Mouse (Mus musculus): ENCODE measurements at regions not wholly inside any gene's neighbourhood (a gene's known extent, or its start where the extent isn't known, plus 50 kb on each side); places are given as distances from the start of the nearest gene placed in this dataset.

- dilution Hi-C loops (cut with MboI; ENCODE audit: extremely low pct_ligation_motif_present, extremely low pct_unique_long_range_greater_than_20kb, low sequenced_read_pairs): no loop called here
- DNase-seq (ENCODE audit: extremely low read depth): no peak
- in situ Hi-C loops (cut with MboI; ENCODE audit: low pct_ligation_motif_present, low pct_unique_long_range_greater_than_20kb, low sequenced_read_pairs): no loop called here
Measured at GRCm38 (mm10) chr8:49829345-49829744, 985.6 kb upstream of the Tenm3 start.

GRCm38 (mm10) chr8:49826231-49826630 lies 982.5 kb upstream of the Tenm3 start:
- Histone ChIP-seq H3K27me3 (replicated peaks) (no peaks in the 10 kb centered on the region), H3K79me2 (replicated peaks; ENCODE audit: control insufficient read depth, extremely low read depth, insufficient read depth, poor library complexity, severe bottlenecking) (no peaks in the 10 kb centered on the region), H3K9ac (ENCODE audit: insufficient read depth, low read depth) (no peak overlapping the region), H3K9me3 (replicated peaks; ENCODE audit: low read length) (peaks cover 34% of the 10 kb centered on the region), H3K4me1 (ENCODE audit: control insufficient read depth in 1 of 2, insufficient read depth in 2 of 2) (no peaks in the 10 kb centered on the region), H3K4me3 (replicated peaks in 1 of 3; ENCODE audit: low read depth in 2 of 3, low read length in 2 of 3, poor library complexity in 1 of 3) (no peak overlapping the region), H3K4me2 (ENCODE audit: insufficient read depth, low read depth, poor library complexity, severe bottlenecking) (no peak overlapping the region), H3K36me3 (replicated peaks in 1 of 2; ENCODE audit: control insufficient read depth in 1 of 2, insufficient read depth in 1 of 2, low read length in 1 of 2) (no peaks in the 10 kb centered on the region), H3K27ac (ENCODE audit: insufficient read depth, low read depth) (no peak overlapping the region)
- dilution Hi-C loops (cut with MboI; ENCODE audit: extremely low pct_ligation_motif_present, extremely low pct_unique_long_range_greater_than_20kb, low sequenced_read_pairs) (no loop called here), in situ Hi-C loops (cut with MboI; ENCODE audit: low pct_ligation_motif_present, low pct_unique_long_range_greater_than_20kb, low sequenced_read_pairs) (no loop called here)
- TF ChIP-seq E2F4 (IDR thresholded peaks at IDR 0.05; ENCODE audit: insufficient replicate concordance, low read depth, low read length): no peak
- no peak for TF ChIP-seq BHLHE40 (IDR thresholded peaks at IDR 0.05; ENCODE audit: low read depth, low read length)
- no peak for TF ChIP-seq ZMIZ1 (IDR thresholded peaks at IDR 0.05; ENCODE audit: low read depth, low read length)
- TF ChIP-seq MXI1 (IDR thresholded peaks at IDR 0.05; ENCODE audit: low read depth, low read length): no peak
- no peak for TF ChIP-seq POLR2AphosphoS2 (IDR thresholded peaks at IDR 0.05; ENCODE audit: low read depth, low read length)
- no peak for TF ChIP-seq TBP (conservative IDR thresholded peaks at IDR 0.05; ENCODE audit: low read depth, low read length)
- TF ChIP-seq SIN3A (IDR thresholded peaks at IDR 0.05; ENCODE audit: low read length): no peak
- no peak for TF ChIP-seq POLR2A (IDR thresholded peaks at IDR 0.05; ENCODE audit: low read depth, low read length)
- TF ChIP-seq JUND (conservative IDR thresholded peaks at IDR 0.05; ENCODE audit: low read depth, low read length): no peak
- DNase-seq (ENCODE audit: extremely low read depth): no peak

More at GRCm38 (mm10) chr8:49829345-49829744, 985.6 kb upstream of the Tenm3 start:
- Histone ChIP-seq H3K79me2 (replicated peaks; ENCODE audit: control insufficient read depth, extremely low read depth, insufficient read depth, poor library complexity, severe bottlenecking) (no peaks in the 10 kb centered on the region), H3K36me3 (replicated peaks in 1 of 2; ENCODE audit: control insufficient read depth in 1 of 2, insufficient read depth in 1 of 2, low read length in 1 of 2) (no peaks in the 10 kb centered on the region), H3K27ac (ENCODE audit: insufficient read depth, low read depth) (no peak overlapping the region), H3K4me2 (ENCODE audit: insufficient read depth, low read depth, poor library complexity, severe bottlenecking) (no peak overlapping the region), H3K4me1 (ENCODE audit: control insufficient read depth in 1 of 2, insufficient read depth in 2 of 2) (no peaks in the 10 kb centered on the region), H3K9ac (ENCODE audit: insufficient read depth, low read depth) (no peak overlapping the region), H3K9me3 (replicated peaks; ENCODE audit: low read length) (peaks cover 38% of the 10 kb centered on the region), H3K4me3 (replicated peaks in 1 of 3; ENCODE audit: low read depth in 2 of 3, low read length in 2 of 3, poor library complexity in 1 of 3) (no peak overlapping the region), H3K27me3 (replicated peaks) (no peaks in the 10 kb centered on the region)
- TF ChIP-seq RAD21 (IDR thresholded peaks at IDR 0.05; ENCODE audit: low read depth, low read length): peak; percentile 16
- TF ChIP-seq MEF2A (IDR thresholded peaks at IDR 0.05; ENCODE audit: borderline replicate concordance, low read depth, low read length): no peak

- Histone ChIP-seq H3K36me3 (replicated peaks in 1 of 2; ENCODE audit: control insufficient read depth in 1 of 2, insufficient read depth in 1 of 2, low read length in 1 of 2) (no peaks in the 10 kb centered on the region), H3K4me1 (ENCODE audit: control insufficient read depth in 1 of 2, insufficient read depth in 2 of 2) (no peaks in the 10 kb centered on the region), H3K79me2 (replicated peaks; ENCODE audit: control insufficient read depth, extremely low read depth, insufficient read depth, poor library complexity, severe bottlenecking) (no peaks in the 10 kb centered on the region), H3K9me3 (replicated peaks; ENCODE audit: low read length) (peaks cover 42% of the 10 kb centered on the region), H3K27me3 (replicated peaks) (no peaks in the 10 kb centered on the region), H3K9ac (ENCODE audit: insufficient read depth, low read depth) (no peak overlapping the region), H3K27ac (ENCODE audit: insufficient read depth, low read depth) (no peak overlapping the region), H3K4me2 (ENCODE audit: insufficient read depth, low read depth, poor library complexity, severe bottlenecking) (no peak overlapping the region), H3K4me3 (replicated peaks in 1 of 3; ENCODE audit: low read depth in 2 of 3, low read length in 2 of 3, poor library complexity in 1 of 3) (no peak overlapping the region)
- dilution Hi-C loops (cut with MboI; ENCODE audit: extremely low pct_ligation_motif_present, extremely low pct_unique_long_range_greater_than_20kb, low sequenced_read_pairs): no loop called here
- DNase-seq (ENCODE audit: extremely low read depth): no peak
- in situ Hi-C loops (cut with MboI; ENCODE audit: low pct_ligation_motif_present, low pct_unique_long_range_greater_than_20kb, low sequenced_read_pairs): no loop called here
- TF ChIP-seq E2F4 (IDR thresholded peaks at IDR 0.05; ENCODE audit: insufficient replicate concordance, low read depth, low read length) (no peak), MAFK (IDR thresholded peaks at IDR 0.05; ENCODE audit: insufficient replicate concordance, low read length) (no peak), POLR2AphosphoS2 (IDR thresholded peaks at IDR 0.05; ENCODE audit: low read depth, low read length) (no peak), PAX5 (IDR thresholded peaks at IDR 0.05; ENCODE audit: low read length) (no peak), RCOR1 (conservative IDR thresholded peaks at IDR 0.05; ENCODE audit: low read depth, low read length) (no peak), POLR2A (IDR thresholded peaks at IDR 0.05; ENCODE audit: low read depth, low read length) (no peak), RAD21 (IDR thresholded peaks at IDR 0.05; ENCODE audit: low read depth, low read length) (no peak), ELF1 (IDR thresholded peaks at IDR 0.05; ENCODE audit: low read depth, low read length) (no peak), SMC3 (IDR thresholded peaks at IDR 0.05; ENCODE audit: low read depth, low read length) (no peak), JUN (IDR thresholded peaks at IDR 0.05; ENCODE audit: insufficient read depth, low read depth, low read length) (no peak)
Measured at GRCm38 (mm10) chr8:49825000-49825399, 981.2 kb upstream of the Tenm3 start.
